Mouse (Mus musculus) myocyte (in vitro differentiated cells): Measurements from ENCODE around the gene Nol4l. TPM values are rescaled to one million over a fixed set of nuclear protein-coding genes. Genes with fewer than 3 reads are reported as not detected.

Source experiments
- H3K27me3 ChIP-seq: one replicate; pipeline ENCODE4 v1.6.1; 2011; ENCODE audit not compliant: control insufficient read depth, insufficient read depth, insufficient read length
- H3K36me3 ChIP-seq: one replicate; pipeline ENCODE4 v1.6.1; 2011; ENCODE audit not compliant: control insufficient read depth, insufficient read depth
- H3K4me2 ChIP-seq: one replicate; pipeline ENCODE4 v1.6.1; 2011; ENCODE audit warnings: low read depth, control low read depth
- H3K4me3 ChIP-seq: one replicate; pipeline ENCODE4 v1.5.1; 2011; ENCODE audit warnings: mild to moderate bottlenecking, control low read depth, moderate library complexity
- H3K79me2 ChIP-seq: one replicate; pipeline ENCODE4 v1.6.1; 2011; ENCODE audit not compliant: control insufficient read depth, insufficient read depth
- H3ac ChIP-seq: one replicate; pipeline ENCODE4 v1.6.1; 2011; ENCODE audit not compliant: control insufficient read depth, insufficient read length
- CEBPB ChIP-seq: IDR thresholded peaks from 2 replicates; pipeline ENCODE4 v1.6.1; 2011; ENCODE audit warnings: mild to moderate bottlenecking, moderate library complexity; ENCODE audit not compliant: poor library complexity, insufficient read depth, severe bottlenecking
- E2F4 ChIP-seq: IDR thresholded peaks from one replicate; pipeline ENCODE4 v1.6.1; 2011; ENCODE audit warnings: mild to moderate bottlenecking, control low read depth, moderate library complexity; ENCODE audit not compliant: insufficient read depth
- MAX ChIP-seq: IDR thresholded peaks from one replicate; pipeline ENCODE4 v1.6.1; 2011; ENCODE audit warnings: low read depth, mild to moderate bottlenecking, control low read depth
- MYOD1 ChIP-seq, 3 experiments: IDR thresholded peaks; one replicate each; pipeline ENCODE4 v1.6.1; 2011; ENCODE audit warnings: control low read depth in 2 of 3, low read depth in 2 of 3, mild to moderate bottlenecking in 2 of 3, moderate library complexity in 1 of 3; ENCODE audit not compliant: insufficient read length in 2 of 3, control insufficient read depth in 1 of 3
- MYOG ChIP-seq, 3 experiments: IDR thresholded peaks; one replicate each; pipeline ENCODE4 v1.6.1; 2011; ENCODE audit warnings: control low read depth in 2 of 3, low read depth in 2 of 3, mild to moderate bottlenecking in 2 of 3; ENCODE audit not compliant: insufficient read length in 2 of 3, control insufficient read depth in 1 of 3, insufficient read depth in 1 of 3
- POLR2A ChIP-seq: IDR thresholded peaks from one replicate; pipeline ENCODE4 v1.6.1; 2011; ENCODE audit warnings: low read depth, mild to moderate bottlenecking, control low read depth, moderate library complexity; ENCODE audit not compliant: insufficient read length
- POLR2AphosphoS2 ChIP-seq: IDR thresholded peaks from one replicate; pipeline ENCODE4 v1.6.1; 2011; ENCODE audit warnings: low read depth, control low read depth; ENCODE audit not compliant: insufficient read length
- REST ChIP-seq: IDR thresholded peaks from one replicate; pipeline ENCODE4 v1.6.1; 2011; ENCODE audit warnings: mild to moderate bottlenecking, control low read depth, moderate library complexity; ENCODE audit not compliant: insufficient read depth, insufficient read length
- SRF ChIP-seq: IDR thresholded peaks from one replicate; pipeline ENCODE4 v1.6.1; 2011; ENCODE audit warnings: low read depth; ENCODE audit not compliant: control insufficient read depth, insufficient read length
- TCF12 ChIP-seq: IDR thresholded peaks from one replicate; pipeline ENCODE4 v1.6.1; 2011; ENCODE audit warnings: mild to moderate bottlenecking, control low read depth; ENCODE audit not compliant: poor library complexity, insufficient read depth, severe bottlenecking
- TCF3 ChIP-seq: IDR thresholded peaks from one replicate; pipeline ENCODE4 v1.6.1; 2011; ENCODE audit warnings: low read depth, control low read depth; ENCODE audit not compliant: insufficient read length
- USF1 ChIP-seq: IDR thresholded peaks from one replicate; pipeline ENCODE4 v1.6.1; 2011; ENCODE audit warnings: low read depth, mild to moderate bottlenecking, control low read depth, moderate library complexity
- polyA plus RNA-seq: library from polyadenylated mRNA; unstranded; fragments of >200 nt; fragmentation: generic; extraction: Trizol; gene quantifications from one replicate; pipeline ENCODE4 v1.2.1, GENCODE M21; 2012; ENCODE audit warnings: missing spikeins

The Nol4l gene
- polyA plus RNA-seq, 1 experiment, result 0.44 TPM

DNA sequence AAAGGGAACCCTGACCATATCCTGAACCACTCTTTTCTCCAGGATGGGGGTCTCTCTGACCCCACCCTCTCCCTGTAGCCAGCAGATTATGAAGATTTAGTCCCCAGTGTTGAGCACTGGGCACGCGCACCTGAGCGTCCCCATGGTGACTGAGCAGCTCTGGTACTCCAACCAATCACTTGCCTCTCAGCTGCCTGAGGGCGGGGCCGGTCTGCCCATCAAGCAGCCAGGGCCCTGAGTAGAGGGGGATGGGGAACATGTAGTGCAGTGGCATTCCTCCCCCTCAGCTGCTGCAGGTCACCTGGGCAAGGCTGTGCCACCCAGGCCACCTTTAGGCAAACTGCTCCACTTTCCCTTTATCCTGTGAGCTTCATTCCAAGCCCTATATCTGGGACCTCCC is 107.7 kb downstream of the Nol4l start:
- Histone ChIP-seq H3K4me2 (no peak overlapping the region), H3K27me3 (no peaks in the 10 kb centered on the region), H3K79me2 (no peaks in the 10 kb centered on the region), H3K4me3 (no peak overlapping the region), H3ac (no peak overlapping the region), H3K36me3 (no peaks in the 10 kb centered on the region)
- TF ChIP-seq POLR2AphosphoS2, result no peak
- TF ChIP-seq MAX, result no peak
- no peak for TF ChIP-seq TCF3
- TF ChIP-seq SRF, result no peak

DNA sequence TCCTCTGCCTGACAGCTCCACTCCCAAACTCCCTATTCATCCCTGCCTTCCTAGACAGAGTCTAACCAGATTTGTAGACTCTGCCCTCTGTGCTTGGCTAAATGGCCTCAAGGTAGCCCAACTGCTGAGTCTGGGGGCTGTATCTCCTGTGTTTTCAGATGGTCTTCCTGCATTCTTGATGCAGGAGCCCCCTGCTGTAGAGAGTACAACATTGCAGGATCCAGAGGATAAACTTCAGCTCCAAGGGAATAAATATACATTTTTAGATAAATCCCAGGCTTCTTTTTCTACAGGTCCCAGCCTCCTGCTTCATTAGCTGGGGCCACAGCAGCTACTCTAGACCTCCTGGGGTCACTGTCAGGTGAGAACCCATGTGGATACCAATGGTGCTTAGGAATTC is 108.5 kb downstream of the Nol4l start:
- TF ChIP-seq REST (no peak), CEBPB (no peak), POLR2AphosphoS2 (no peak), TCF3 (no peak), E2F4 (no peak)
- Histone ChIP-seq H3K27me3 (no peaks in the 10 kb centered on the region), H3K79me2 (no peaks in the 10 kb centered on the region), H3ac (no peak overlapping the region), H3K36me3 (no peaks in the 10 kb centered on the region), H3K4me2 (no peak overlapping the region), H3K4me3 (no peak overlapping the region)

DNA sequence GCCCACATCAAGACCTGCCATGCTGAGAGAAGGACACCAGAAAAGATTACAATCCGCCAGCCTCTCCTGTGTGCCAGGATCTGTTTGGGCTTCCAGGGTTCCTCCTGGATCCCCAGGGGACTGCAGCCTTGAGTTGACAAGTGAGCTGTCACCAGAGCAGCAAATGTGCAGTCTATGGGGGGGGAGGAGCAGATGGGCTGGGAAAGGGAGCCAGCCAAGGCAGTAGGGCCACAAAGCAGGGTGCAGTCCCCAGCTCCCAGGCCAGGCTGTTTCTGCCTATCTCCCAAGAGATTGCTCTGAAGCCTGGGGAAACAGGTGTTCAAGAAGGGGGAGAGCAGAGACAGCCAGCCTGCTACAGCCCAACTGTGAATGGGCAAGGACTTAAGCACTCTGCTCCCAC is 111.4 kb downstream of the Nol4l start:
- H3K36me3 ChIP-seq, result no peaks in the 10 kb centered on the region
- TF ChIP-seq MYOD1 (IDR thresholded peaks at IDR 0.05; ENCODE audit: control insufficient read depth in 1 of 3, insufficient read length in 2 of 3, low read depth in 2 of 3) (peak; percentile 50 to 84 (median 73)), SRF (no peak), MYOG (IDR thresholded peaks at IDR 0.05; ENCODE audit: control insufficient read depth in 1 of 3, insufficient read depth in 1 of 3, insufficient read length in 2 of 3, low read depth in 2 of 3) (peak in 2 of 3 experiments; percentile 44 to 86)
- no peak overlapping the region for H3K4me2 ChIP-seq
- no peaks in the 10 kb centered on the region for H3K79me2 ChIP-seq
- no peaks in the 10 kb centered on the region for H3K27me3 ChIP-seq
- H3K4me3 ChIP-seq, result no peak overlapping the region
- H3ac ChIP-seq, result no peak overlapping the region

DNA sequence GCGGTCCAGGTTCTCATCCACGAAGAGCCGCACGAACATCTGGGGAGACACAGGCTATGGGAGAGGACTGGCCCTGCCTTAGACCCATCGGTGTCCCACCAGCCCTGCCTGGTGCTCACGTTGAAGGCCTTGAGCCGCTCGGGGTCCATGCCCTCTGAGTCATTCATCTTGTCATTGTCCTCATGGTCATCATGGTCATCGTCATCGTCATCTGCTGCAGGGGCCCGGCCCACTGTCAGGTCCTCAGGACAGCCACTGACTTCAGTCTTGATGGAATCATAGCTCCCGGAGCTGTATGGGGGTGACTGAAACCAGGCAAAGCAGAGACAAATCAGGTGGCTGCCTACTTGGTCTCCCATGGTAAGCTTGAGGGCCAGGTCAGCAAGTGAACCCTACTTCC is 111.9 kb downstream of the Nol4l start:
- H3K27me3 ChIP-seq, result no peaks in the 10 kb centered on the region
- no peak overlapping the region for H3K4me2 ChIP-seq
- H3K79me2 ChIP-seq, result no peaks in the 10 kb centered on the region
- no peak overlapping the region for H3K4me3 ChIP-seq
- H3K36me3 ChIP-seq, result no peaks in the 10 kb centered on the region
- H3ac ChIP-seq, result no peak overlapping the region
- TF ChIP-seq TCF12 (no peak), MYOG (IDR thresholded peaks at IDR 0.05; ENCODE audit: control insufficient read depth in 1 of 3, insufficient read depth in 1 of 3, insufficient read length in 2 of 3, low read depth in 2 of 3) (no peak), POLR2A (no peak), MYOD1 (IDR thresholded peaks at IDR 0.05; ENCODE audit: control insufficient read depth in 1 of 3, insufficient read length in 2 of 3, low read depth in 2 of 3) (no peak)

DNA sequence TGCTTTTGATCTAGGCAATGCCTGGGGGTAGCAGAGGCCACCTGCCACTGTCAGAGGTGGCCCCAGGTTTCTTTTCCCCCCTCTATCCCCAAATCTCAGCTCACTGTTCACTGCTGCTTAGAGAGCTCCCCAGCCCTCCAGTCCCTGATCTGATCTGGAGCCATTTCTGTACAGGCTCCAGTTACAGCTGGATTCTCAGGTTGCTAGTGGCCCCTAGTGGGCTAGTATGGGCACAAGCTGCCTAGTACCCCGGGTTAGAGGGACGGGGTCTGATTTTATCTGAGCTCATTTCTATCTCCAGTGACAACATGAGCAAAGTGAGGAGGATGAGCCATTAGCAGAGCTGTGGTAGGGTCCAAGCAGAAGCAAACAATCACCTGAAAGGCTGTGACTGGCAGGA is 115.2 kb downstream of the Nol4l start:
- H3ac ChIP-seq, result no peak overlapping the region
- TF ChIP-seq MAX, result no peak
- TF ChIP-seq TCF12, result no peak
- no peak for TF ChIP-seq USF1
- TF ChIP-seq POLR2AphosphoS2, result no peak
- TF ChIP-seq MYOD1 (IDR thresholded peaks at IDR 0.05; ENCODE audit: control insufficient read depth in 1 of 3, insufficient read length in 2 of 3, low read depth in 2 of 3), result no peak
- no peak for TF ChIP-seq MYOG (IDR thresholded peaks at IDR 0.05; ENCODE audit: control insufficient read depth in 1 of 3, insufficient read depth in 1 of 3, insufficient read length in 2 of 3, low read depth in 2 of 3)
- no peak for TF ChIP-seq SRF
- TF ChIP-seq CEBPB, result no peak
- TF ChIP-seq TCF3, result no peak
- TF ChIP-seq POLR2A, result no peak
- no peak for TF ChIP-seq E2F4
- no peak for TF ChIP-seq REST
- no peaks in the 10 kb centered on the region for H3K36me3 ChIP-seq
- no peaks in the 10 kb centered on the region for H3K27me3 ChIP-seq
- H3K79me2 ChIP-seq, result no peaks in the 10 kb centered on the region
- no peak overlapping the region for H3K4me2 ChIP-seq
- no peak overlapping the region for H3K4me3 ChIP-seq

DNA sequence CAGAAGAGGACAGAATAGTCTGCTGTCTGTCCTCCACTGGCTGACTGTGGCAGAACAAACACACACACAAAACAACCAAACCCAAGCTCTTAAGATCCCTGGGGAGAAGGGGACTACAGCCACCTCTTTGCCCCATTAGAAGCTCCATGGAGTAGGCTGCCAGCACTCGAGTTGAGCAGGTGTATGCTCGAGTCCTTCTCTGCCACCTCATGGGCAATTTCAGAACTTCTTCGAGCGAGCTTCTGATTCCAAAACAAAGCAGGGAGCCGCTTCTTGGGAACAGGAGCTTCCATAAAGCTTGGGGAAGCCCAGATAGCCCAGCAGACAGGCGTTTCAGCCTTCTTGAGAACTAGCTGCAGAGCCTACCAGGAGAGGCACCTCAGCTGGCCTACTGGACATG is 117.2 kb downstream of the Nol4l start:
- no peak for TF ChIP-seq TCF12
- no peak for TF ChIP-seq MAX
- no peak for TF ChIP-seq TCF3
- TF ChIP-seq SRF, result no peak
- no peak for TF ChIP-seq REST
- TF ChIP-seq MYOD1 (IDR thresholded peaks at IDR 0.05; ENCODE audit: control insufficient read depth in 1 of 3, insufficient read length in 2 of 3, low read depth in 2 of 3), result no peak
- no peak for TF ChIP-seq POLR2A
- H3K79me2 ChIP-seq, result no peaks in the 10 kb centered on the region
- H3K27me3 ChIP-seq, result no peaks in the 10 kb centered on the region
- no peak overlapping the region for H3K4me2 ChIP-seq
- H3ac ChIP-seq, result no peak overlapping the region
- no peaks in the 10 kb centered on the region for H3K36me3 ChIP-seq
- no peak overlapping the region for H3K4me3 ChIP-seq
